In the genomic region with DNA sequence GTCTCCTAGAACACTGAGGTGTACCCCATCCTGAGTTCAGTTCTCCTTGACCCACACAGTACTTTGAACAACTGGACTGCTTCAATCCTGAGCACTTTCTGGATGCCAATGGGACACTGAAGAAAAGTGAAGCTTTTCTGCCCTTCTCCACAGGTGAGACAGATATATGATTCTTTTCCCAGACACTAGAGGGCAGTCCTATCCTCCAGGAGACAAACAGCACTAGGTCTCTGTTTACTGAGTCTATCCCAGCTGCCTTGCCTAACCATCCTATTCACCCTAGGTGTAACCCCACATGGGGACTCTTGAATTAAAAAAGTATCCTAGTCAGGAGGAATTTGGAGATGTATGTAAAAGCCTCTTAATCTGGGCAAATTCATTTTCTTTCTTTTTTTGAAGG, we compare ENCODE assay signal across 27 mouse cellular contexts. TPM values are rescaled to one million over a fixed set of nuclear protein-coding genes. Genes with fewer than 3 reads are reported as not detected.
DNase-seq lines count a peak whose midpoint lies in the region; ATAC-seq and TF ChIP-seq lines count a peak whose summit lies in the region.
"Had no signal": no experiment of that assay in that cellular context is flagged by ENCODE, and none has a peak within 500 bp of the region (broad histone marks: within the 10 kb centered on the region; RNA-seq: fewer than 3 reads in every experiment).

No protein-coding gene starts in this region.

- TF ChIP-seq EP300 in lung, postnatal 0 days (IDR thresholded peaks at IDR 0.05) = no peak

- H3K4me1 ChIP-seq in kidney, postnatal 0 days (replicated peaks; ENCODE audit: insufficient read depth, low read length) = no peaks in the 10 kb centered on the region
- H3K4me1 ChIP-seq in lung, postnatal 0 days (ENCODE audit: insufficient read depth, low read depth, low read length) = no peaks in the 10 kb centered on the region
- H3K4me1 ChIP-seq: forebrain, embryonic 10.5 days; hindbrain, embryonic 12.5 days; neural tube, embryonic 13.5 days had no signal

- H3K9me3 ChIP-seq in kidney, postnatal 0 days (replicated peaks; ENCODE audit: low read length) = no peaks in the 10 kb centered on the region
- no peaks in the 10 kb centered on the region for H3K9me3 ChIP-seq in lung, postnatal 0 days (ENCODE audit: low read length)
- H3K9me3 ChIP-seq: forebrain, embryonic 10.5 days; hindbrain, embryonic 12.5 days; neural tube, embryonic 13.5 days had no signal

- no peak overlapping the region for H3K4me2 ChIP-seq in kidney, postnatal 0 days (ENCODE audit: low read length)
- H3K4me2 ChIP-seq in lung, postnatal 0 days (replicated peaks; ENCODE audit: low read depth, low read length) = no peak overlapping the region
- H3K4me2 ChIP-seq: hindbrain, embryonic 12.5 days; neural tube, embryonic 13.5 days had no signal

- ATAC-seq in kidney, postnatal 0 days (replicated peaks; ENCODE audit: low FRiP score, low read depth) = no peak
- ATAC-seq in lung, postnatal 0 days = no peak
- ATAC-seq: midbrain, embryonic 16.5 days had no signal

- H3K27me3 ChIP-seq in kidney, postnatal 0 days (ENCODE audit: insufficient read depth, low read length) = no peaks in the 10 kb centered on the region
- H3K27me3 ChIP-seq in lung, postnatal 0 days (replicated peaks; ENCODE audit: insufficient read depth, low read length) = no peaks in the 10 kb centered on the region
- H3K27me3 ChIP-seq: hindbrain, embryonic 12.5 days; neural tube, embryonic 13.5 days had no signal

- H3K9ac ChIP-seq in kidney, postnatal 0 days (ENCODE audit: low read depth, low read length) = no peak overlapping the region
- no peak overlapping the region for H3K9ac ChIP-seq in lung, postnatal 0 days (replicated peaks; ENCODE audit: low read depth)
- H3K9ac ChIP-seq: hindbrain, embryonic 12.5 days; neural tube, embryonic 13.5 days had no signal

- TF ChIP-seq CTCF in kidney, postnatal 0 days (IDR thresholded peaks at IDR 0.05; ENCODE audit: low read depth) = peak; percentile 47
- TF ChIP-seq CTCF in lung, postnatal 0 days (IDR thresholded peaks at IDR 0.05) = no peak

- no peaks in the 10 kb centered on the region for H3K36me3 ChIP-seq in kidney, postnatal 0 days (ENCODE audit: insufficient read depth, low read length)
- H3K36me3 ChIP-seq in lung, postnatal 0 days (ENCODE audit: insufficient read depth, low read length) = no peaks in the 10 kb centered on the region
- H3K36me3 ChIP-seq: forebrain, embryonic 10.5 days; hindbrain, embryonic 12.5 days; neural tube, embryonic 13.5 days had no signal

- peak; percentile 0 for DNase-seq in embryo, embryonic 11 days
- DNase-seq in embryo, embryonic 10 days (ENCODE audit: low spot score) = no peak
- no peak for DNase-seq in kidney, postnatal 0 days (ENCODE audit: low spot score)
- no peak for DNase-seq in kidney, postnatal 36 days
- peak; percentile 4 for DNase-seq in lung, postnatal 36 days
- DNase-seq in lung, postnatal 0 days (ENCODE audit: low spot score) = no peak
- DNase-seq in Muller cell, postnatal 12 days (ENCODE audit: inconsistent ontology term) = no peak
- DNase-seq in ovary, postnatal 10 days (ENCODE audit: low spot score) = no peak
- DNase-seq: adrenal gland, postnatal 36 days; cerebellum, adult 11 months; cerebellum, postnatal 14 days; gastrocnemius, postnatal 36 days; heart, adult 2 months; kidney, adult 18-20 months; kidney, postnatal 25 days; thymus, postnatal 14 days had no signal

- H3K27ac ChIP-seq in kidney, postnatal 0 days = no peak overlapping the region
- no peak overlapping the region for H3K27ac ChIP-seq in lung, postnatal 0 days (ENCODE audit: low read length)
- H3K27ac ChIP-seq: forebrain, embryonic 10.5 days; heart, adult 2 months; hindbrain, embryonic 12.5 days; left cerebral cortex, adult 2 months; macrophage; neural tube, embryonic 13.5 days had no signal

- no peak overlapping the region for H3K4me3 ChIP-seq in kidney, postnatal 0 days (replicated peaks; ENCODE audit: low read depth, low read length)
- no peak overlapping the region for H3K4me3 ChIP-seq in lung, postnatal 0 days (ENCODE audit: low read depth, low read length)
- H3K4me3 ChIP-seq: forebrain, embryonic 10.5 days; heart, adult 2 months; hindbrain, embryonic 12.5 days; left cerebral cortex, adult 2 months; myocyte; neural tube, embryonic 13.5 days had no signal

RNA-seq across cellular contexts. Expression of gene Cyp2b19, which starts 18.0 kb away (rescaled TPM):
- polyA plus RNA-seq in kidney, postnatal 0 days (2015; fragmentation: Nextera tagmentation; extraction: Ambion mirVana) = not detected in 2 replicates
- polyA plus RNA-seq in lung, postnatal 0 days (2015; fragmentation: Nextera tagmentation; extraction: Ambion mirVana) = 0.06 and 0.12 TPM in 2 replicates
- polyA plus RNA-seq: heart, adult 2 months; heart, embryonic 14.5 days; liver, embryonic 16.5 days; macrophage; myocyte; spleen, adult 2 months had no signal

RNA-seq across cellular contexts. Expression of gene Cyp2b23, which starts 52.7 kb away (rescaled TPM):
- polyA plus RNA-seq in kidney, postnatal 0 days (2015; fragmentation: Nextera tagmentation; extraction: Ambion mirVana) = not detected in 2 replicates
- not detected in 2 replicates for polyA plus RNA-seq in lung, postnatal 0 days (2015; fragmentation: Nextera tagmentation; extraction: Ambion mirVana)
- polyA plus RNA-seq: forebrain, embryonic 10.5 days; heart, adult 2 months; heart, embryonic 14.5 days; hindbrain, embryonic 12.5 days; limb, embryonic 14.5 days; liver, embryonic 16.5 days; macrophage; midbrain, embryonic 16.5 days; myocyte; neural tube, embryonic 13.5 days; spleen, adult 2 months had no signal

Comparison
In these comparisons a context has a peak if more than half of its experiments do, and no peak if none do; other contexts are left out.
1. DNase-seq: peak in embryo, embryonic 11 days (single experiment) and lung, postnatal 36 days (single experiment); none in embryo, embryonic 10 days (single experiment), kidney, postnatal 0 days (single experiment), kidney, postnatal 36 days (0 of 2), lung, postnatal 0 days (single experiment), Muller cell, postnatal 12 days (single experiment) and ovary, postnatal 10 days (single experiment).